Mouse (Mus musculus): Measurements from ENCODE around the gene Zbtb49. TPM values are rescaled to one million over a fixed set of nuclear protein-coding genes. Genes with fewer than 3 reads are reported as not detected.

Zbtb49 gene
- polyA plus RNA-seq, 1 experiment from 2014 or later: 19.8 TPM

- peaks cover 62% of the 10 kb centered on the region for H3K36me3 ChIP-seq (ENCODE audit: control insufficient read depth, insufficient read depth, low read length)
Measured at GRCm38 (mm10) chr5:38152201-38153108, 67.8 kb downstream of the Zbtb49 start.

GRCm38 (mm10) chr5:38151264-38151663 lies 69.0 kb downstream of the Zbtb49 start:
- no peak overlapping the region for H3K9ac ChIP-seq (ENCODE audit: low read depth, low read length)
- WGBS: 27% methylated on average over 3 of the region's 3 CpGs
- H3K27me3 ChIP-seq (ENCODE audit: control insufficient read depth, insufficient read depth, low read depth, low read length): no peaks in the 10 kb centered on the region
- H3K4me2 ChIP-seq (ENCODE audit: low read length): peak overlapping the region; percentile 24
- H3K4me1 ChIP-seq (ENCODE audit: control insufficient read depth, insufficient read depth, low read length): peaks cover 59% of the 10 kb centered on the region
- peak; percentile 40; the same call in 1 of the 2 replicates for ATAC-seq
- no peak overlapping the region for H3K27ac ChIP-seq (ENCODE audit: low read length)
- no peak overlapping the region for H3K4me3 ChIP-seq (ENCODE audit: low read depth, low read length)
- peaks cover 56% of the 10 kb centered on the region for H3K36me3 ChIP-seq (ENCODE audit: control insufficient read depth, insufficient read depth, low read length)
- H3K9me3 ChIP-seq (replicated peaks; ENCODE audit: control insufficient read depth, low read length, poor library complexity, severe bottlenecking): no peaks in the 10 kb centered on the region

More at GRCm38 (mm10) chr5:38152201-38153108, 67.8 kb downstream of the Zbtb49 start:
- WGBS: 77% methylated on average over 10 of the region's 10 CpGs
- H3K4me3 ChIP-seq (ENCODE audit: low read depth, low read length): no peak overlapping the region
- no peaks in the 10 kb centered on the region for H3K9me3 ChIP-seq (replicated peaks; ENCODE audit: control insufficient read depth, low read length, poor library complexity, severe bottlenecking)
- H3K9ac ChIP-seq (ENCODE audit: low read depth, low read length): 0 out of 2 replicates have a peak overlapping the region, but pooled peaks have one; percentile 5
- peak overlapping the region; percentile 24 for H3K4me2 ChIP-seq (ENCODE audit: low read length)
- H3K27me3 ChIP-seq (ENCODE audit: control insufficient read depth, insufficient read depth, low read depth, low read length): no peaks in the 10 kb centered on the region
- ATAC-seq: no peak
- no peak overlapping the region for H3K27ac ChIP-seq (ENCODE audit: low read length)
- peaks cover 68% of the 10 kb centered on the region for H3K4me1 ChIP-seq (ENCODE audit: control insufficient read depth, insufficient read depth, low read length)

GRCm38 (mm10) chr5:38146524-38146923 lies 73.7 kb downstream of the Zbtb49 start:
- peaks cover 50% of the 10 kb centered on the region for H3K36me3 ChIP-seq (ENCODE audit: control insufficient read depth, insufficient read depth, low read length)
- peaks cover 12% of the 10 kb centered on the region for H3K4me1 ChIP-seq (ENCODE audit: control insufficient read depth, insufficient read depth, low read length)
- H3K4me2 ChIP-seq (ENCODE audit: low read length): no peak overlapping the region
- no peak for ATAC-seq
- H3K9ac ChIP-seq (ENCODE audit: low read depth, low read length): no peak overlapping the region
- no peak overlapping the region for H3K4me3 ChIP-seq (ENCODE audit: low read depth, low read length)
- H3K9me3 ChIP-seq (replicated peaks; ENCODE audit: control insufficient read depth, low read length, poor library complexity, severe bottlenecking): no peaks in the 10 kb centered on the region
- no peaks in the 10 kb centered on the region for H3K27me3 ChIP-seq (ENCODE audit: control insufficient read depth, insufficient read depth, low read depth, low read length)
- 85% methylated on average over 6 of the region's 6 CpGs for WGBS
- H3K27ac ChIP-seq (ENCODE audit: low read length): no peak overlapping the region

GRCm38 (mm10) chr5:38140893-38141292 lies 79.4 kb downstream of the Zbtb49 start:
- no peak overlapping the region for H3K4me3 ChIP-seq (ENCODE audit: low read depth, low read length)
- H3K9me3 ChIP-seq (replicated peaks; ENCODE audit: control insufficient read depth, low read length, poor library complexity, severe bottlenecking): no peaks in the 10 kb centered on the region
- H3K27ac ChIP-seq (ENCODE audit: low read length): no peak overlapping the region
- 95% methylated on average over 6 of the region's 6 CpGs for WGBS
- peaks cover 70% of the 10 kb centered on the region for H3K36me3 ChIP-seq (ENCODE audit: control insufficient read depth, insufficient read depth, low read length)
- ATAC-seq: no peak
- H3K4me2 ChIP-seq (ENCODE audit: low read length): no peak overlapping the region
- H3K4me1 ChIP-seq (ENCODE audit: control insufficient read depth, insufficient read depth, low read length): no peaks in the 10 kb centered on the region
- H3K27me3 ChIP-seq (ENCODE audit: control insufficient read depth, insufficient read depth, low read depth, low read length): no peaks in the 10 kb centered on the region
- no peak overlapping the region for H3K9ac ChIP-seq (ENCODE audit: low read depth, low read length)

Other genes with a start within 250 kb of the Zbtb49 start
- 31.8 and 32.6 TPM in 2 replicates for gene Stx18, start 181.7 kb downstream of the Zbtb49 start, polyA plus RNA-seq (2015; fragmentation: Nextera tagmentation; extraction: Ambion mirVana)
- 1,570 and 1,631 TPM in 2 replicates for gene Nsg1, start 60.5 kb downstream of the Zbtb49 start, polyA plus RNA-seq (2015; fragmentation: Nextera tagmentation; extraction: Ambion mirVana)
- gene Lyar, start within 50 bp of the Zbtb49 start, polyA plus RNA-seq (2015; fragmentation: Nextera tagmentation; extraction: Ambion mirVana): 35.4 and 41.9 TPM in 2 replicates
- 92.9 and 94.6 TPM in 2 replicates for gene Tmem128, start 39.7 kb upstream of the Zbtb49 start, polyA plus RNA-seq (2015; fragmentation: Nextera tagmentation; extraction: Ambion mirVana)
- gene Otop1, start 55.5 kb upstream of the Zbtb49 start, polyA plus RNA-seq (2015; fragmentation: Nextera tagmentation; extraction: Ambion mirVana): 0.11 TPM in 1 of 2 replicates, not detected in the other
- 0.82 and 0.90 TPM in 2 replicates for gene Drd5, start 98.9 kb upstream of the Zbtb49 start, polyA plus RNA-seq (2015; fragmentation: Nextera tagmentation; extraction: Ambion mirVana)